ENCODE assay signal across 8 mouse cellular contexts in genomic region chr14:26533821-26534756, GRCm38 (mm10). TPM values are rescaled to one million over a fixed set of nuclear protein-coding genes. Genes with fewer than 3 reads are reported as not detected.
DNase-seq lines count a peak whose midpoint lies in the region; ATAC-seq lines count a peak whose summit lies in the region.

No protein-coding gene starts in this region.

- H3K4me1 ChIP-seq in forebrain, embryonic 16.5 days (replicated peaks; ENCODE audit: control insufficient read depth, insufficient read depth, low read length) = peaks cover 30% of the 10 kb centered on the region
- peaks cover 6% of the 10 kb centered on the region; the same call in 1 of the 2 replicates for H3K4me1 ChIP-seq in hindbrain, embryonic 11.5 days (replicated peaks; ENCODE audit: control insufficient read depth, insufficient read depth, low read length)

- H3K27ac ChIP-seq in forebrain, embryonic 16.5 days (ENCODE audit: low read length) = peak overlapping the region; percentile 83
- peak overlapping the region; percentile 74 for H3K27ac ChIP-seq in hindbrain, embryonic 11.5 days (ENCODE audit: low read depth, low read length)

- peak overlapping the region; percentile 62 for H3K4me2 ChIP-seq in forebrain, embryonic 16.5 days (ENCODE audit: low read length)
- peak overlapping the region; percentile 96 for H3K4me2 ChIP-seq in hindbrain, embryonic 11.5 days (replicated peaks; ENCODE audit: low read depth, low read length)

- H3K36me3 ChIP-seq in forebrain, embryonic 16.5 days (ENCODE audit: control insufficient read depth, insufficient read depth) = no peaks in the 10 kb centered on the region
- no peaks in the 10 kb centered on the region for H3K36me3 ChIP-seq in hindbrain, embryonic 11.5 days (ENCODE audit: control insufficient read depth, insufficient read depth, low read length)
- 0 out of 2 replicates have a peak, but pooled peaks cover 3% of the 10 kb centered on the region for H3K36me3 ChIP-seq in splenic B cell, adult 2 months (ENCODE audit: control insufficient read depth, insufficient read depth, low read length, poor library complexity, severe bottlenecking)

- peak; percentile 25 for DNase-seq in ovary, postnatal 10 days (ENCODE audit: low spot score)
- DNase-seq in ovary, postnatal 36 days (ENCODE audit: low spot score) = no peak
- peak; percentile 46 for DNase-seq in c-Kit-positive CD71-negative TER-119-negative erythroid progenitor cells, embryonic 14.5 days (ENCODE audit: low read depth)
- peak; percentile 75 for DNase-seq in hindbrain, embryonic 11.5 days (ENCODE audit: low spot score)
- DNase-seq in left cerebral cortex, postnatal 14 days (ENCODE audit: low spot score in 2 of 2) = peak; percentile 18 to 23
- DNase-seq in splenic B cell, adult 2 months (ENCODE audit: low read depth, low spot score) = peak; percentile 44

- whole genome bisulfite sequencing in forebrain, embryonic 16.5 days = under 1% methylated on average over 76 of the region's 92 CpGs
- under 1% methylated on average over 52 of the region's 92 CpGs for WGBS in hindbrain, embryonic 11.5 days

- intact Hi-C loops in left cerebral cortex, postnatal 14 days (cut with DNase I) = loop anchor here (5.0 kb wide), 3 partner anchors 42 to 103 kb away; partner anchors contain the start of gene Arf4

- H3K4me3 ChIP-seq in forebrain, embryonic 16.5 days (replicated peaks; ENCODE audit: low read length) = peak overlapping the region; percentile 89
- peak overlapping the region; percentile 91 for H3K4me3 ChIP-seq in hindbrain, embryonic 11.5 days (ENCODE audit: low read depth, low read length)

- ATAC-seq in forebrain, embryonic 16.5 days = peak; percentile 81
- peak; percentile 93 for ATAC-seq in hindbrain, embryonic 11.5 days (ENCODE audit: low FRiP score)
- ATAC-seq in megakaryocyte progenitor cell, adult 5-6 weeks (replicated peaks; ENCODE audit: poor library complexity) = peak; percentile 21

- H3K9me3 ChIP-seq in forebrain, embryonic 16.5 days (ENCODE audit: control insufficient read depth, low read length) = no peaks in the 10 kb centered on the region
- H3K9me3 ChIP-seq in hindbrain, embryonic 11.5 days (ENCODE audit: control insufficient read depth, low read length) = no peaks in the 10 kb centered on the region

- H3K27me3 ChIP-seq in forebrain, embryonic 16.5 days (replicated peaks; ENCODE audit: control insufficient read depth, insufficient read depth, low read length) = no peaks in the 10 kb centered on the region
- no peaks in the 10 kb centered on the region for H3K27me3 ChIP-seq in hindbrain, embryonic 11.5 days (ENCODE audit: control insufficient read depth, insufficient read depth, low read length)
- no peaks in the 10 kb centered on the region for H3K27me3 ChIP-seq in splenic B cell, adult 2 months (ENCODE audit: control insufficient read depth, insufficient read depth, low read length, poor library complexity, severe bottlenecking)

- peak overlapping the region; percentile 84 for H3K9ac ChIP-seq in forebrain, embryonic 16.5 days (replicated peaks; ENCODE audit: low read depth, low read length)
- H3K9ac ChIP-seq in hindbrain, embryonic 11.5 days (ENCODE audit: low read depth, low read length) = peak overlapping the region; percentile 88

RNA-seq across cellular contexts. Expression of gene Slmap, which starts 0.6 kb away (rescaled TPM):
- polyA plus RNA-seq in forebrain, embryonic 16.5 days (2015; fragmentation: Nextera tagmentation; extraction: Ambion mirVana) = 13.3 and 14.3 TPM in 2 replicates
- 20.8 and 24.0 TPM in 2 replicates for polyA plus RNA-seq in hindbrain, embryonic 11.5 days (2014; fragmentation: Nextera tagmentation; extraction: Ambion mirVana)
- 100 to 1,000 TPM in 1 of 2 experiments, 10 to 100 TPM in 1; 96.4 to 106 TPM for total RNA-seq in left cerebral cortex, postnatal 14 days (2021)
- total RNA-seq in megakaryocyte progenitor cell, adult 5-6 weeks (2015) = 82.4 and 91.7 TPM in 2 replicates
- total RNA-seq in megakaryocyte progenitor cell, adult 5-6 weeks (2017) = 56.8 and 78.7 TPM in 2 replicates

RNA-seq across cellular contexts. Expression of gene Dennd6a, which starts 39.6 kb away (rescaled TPM):
- polyA plus RNA-seq in forebrain, embryonic 16.5 days (2015; fragmentation: Nextera tagmentation; extraction: Ambion mirVana) = 21.1 and 23.6 TPM in 2 replicates
- polyA plus RNA-seq in hindbrain, embryonic 11.5 days (2014; fragmentation: Nextera tagmentation; extraction: Ambion mirVana) = 35.1 and 38.0 TPM in 2 replicates
- 10 to 100 TPM; 24.1 to 29.5 TPM for total RNA-seq in left cerebral cortex, postnatal 14 days (2021)
- total RNA-seq in megakaryocyte progenitor cell, adult 5-6 weeks (2015) = 29.1 and 32.3 TPM in 2 replicates
- 22.0 and 25.1 TPM in 2 replicates for total RNA-seq in megakaryocyte progenitor cell, adult 5-6 weeks (2017)

Comparison
In these comparisons a context has a peak if more than half of its experiments do, and no peak if none do; other contexts are left out.
1. ATAC-seq: peak in every context shown above with its lines; median percentile 93 in hindbrain, embryonic 11.5 days; 81 in forebrain, embryonic 16.5 days; 21 in megakaryocyte progenitor cell, adult 5-6 weeks.